Mouse (Mus musculus) C2C12 (cell line): ENCODE data around the gene Zfp69. TPM values are rescaled to one million over a fixed set of nuclear protein-coding genes. Genes with fewer than 3 reads are reported as not detected.

Experiments
- H3K27me3 ChIP-seq: one replicate; pipeline ENCODE4 v1.6.1; 2011; ENCODE audit not compliant: control insufficient read depth, insufficient read depth, insufficient read length
- H3K36me3 ChIP-seq: one replicate; pipeline ENCODE4 v1.6.1; 2011; ENCODE audit not compliant: control insufficient read depth, insufficient read depth
- H3K4me3 ChIP-seq: one replicate; pipeline ENCODE4 v1.5.1; 2011; ENCODE audit warnings: mild to moderate bottlenecking, control low read depth; ENCODE audit not compliant: poor library complexity, insufficient read depth, severe bottlenecking
- H3K79me2 ChIP-seq: one replicate; pipeline ENCODE4 v1.6.1; 2011; ENCODE audit not compliant: control insufficient read depth, insufficient read depth
- H3K79me3 ChIP-seq: one replicate; pipeline ENCODE4 v1.6.1; 2011; ENCODE audit warnings: low read depth, control low read depth
- H3ac ChIP-seq: one replicate; pipeline ENCODE3; 2011; ENCODE audit warnings: low read depth; ENCODE audit not compliant: control insufficient read depth, insufficient read length
- CEBPB ChIP-seq: IDR thresholded peaks from one replicate; pipeline ENCODE4 v1.6.1; 2011; ENCODE audit warnings: low read depth, mild to moderate bottlenecking, control low read depth, moderate library complexity
- CTCF ChIP-seq: IDR thresholded peaks from one replicate; pipeline ENCODE4 v1.5.1; 2011; ENCODE audit not compliant: control insufficient read depth, insufficient read depth, insufficient read length
- FOSL1 ChIP-seq: IDR thresholded peaks from one replicate; pipeline ENCODE4 v1.8.0; 2011; ENCODE audit warnings: mild to moderate bottlenecking, low read length; ENCODE audit not compliant: poor library complexity, insufficient read depth, severe bottlenecking
- MAX ChIP-seq: IDR thresholded peaks from one replicate; pipeline ENCODE4 v1.6.1; 2011; ENCODE audit warnings: mild to moderate bottlenecking, control low read depth
- MYOD1 ChIP-seq: IDR thresholded peaks from one replicate; pipeline ENCODE4 v1.6.1; 2011; ENCODE audit warnings: low read depth; ENCODE audit not compliant: control insufficient read depth, insufficient read length
- MYOG ChIP-seq: IDR thresholded peaks from one replicate; pipeline ENCODE4 v1.6.1; 2011; ENCODE audit not compliant: control insufficient read depth, insufficient read length; ENCODE audit errors: extremely low read depth
- USF1 ChIP-seq: IDR thresholded peaks from one replicate; pipeline ENCODE4 v1.6.1; 2011; ENCODE audit warnings: low read depth, mild to moderate bottlenecking, control low read depth, moderate library complexity
- polyA plus RNA-seq: library from polyadenylated mRNA; unstranded; fragments of >200 nt; fragmentation: generic; extraction: Trizol; gene quantifications from one replicate; pipeline ENCODE4 v1.2.1, GENCODE M21; 2012; ENCODE audit warnings: missing spikeins

Zfp69 gene
- polyA plus RNA-seq, 1 experiment: 1.1 TPM

DNA sequence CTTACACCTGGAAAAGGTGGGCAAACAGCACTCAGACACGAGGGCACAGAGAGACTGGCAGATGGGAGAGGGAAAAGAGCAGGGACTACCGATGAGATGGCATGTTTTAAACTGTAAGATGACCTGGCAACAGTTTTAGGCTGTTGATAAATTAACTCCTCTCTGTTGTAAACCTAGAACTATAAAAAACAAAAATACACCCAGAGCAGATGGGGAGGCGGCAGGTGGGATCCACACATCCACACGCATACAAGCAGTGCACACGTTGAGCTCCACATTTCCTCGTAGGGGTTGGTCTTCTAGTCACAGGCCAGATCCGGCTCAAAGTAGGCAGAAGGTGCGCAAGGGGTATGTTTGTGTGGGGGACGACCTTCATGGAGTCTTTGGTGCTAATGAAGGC, 17.0 kb upstream of the Zfp69 start:
- no peak for TF ChIP-seq MAX
- TF ChIP-seq USF1: no peak
- TF ChIP-seq CTCF: no peak
- Histone ChIP-seq H3K27me3 (no peaks in the 10 kb centered on the region), H3K36me3 (peaks cover 24% of the 10 kb centered on the region), H3ac (no peak overlapping the region), H3K79me2 (no peaks in the 10 kb centered on the region), H3K4me3 (no peak overlapping the region), H3K79me3 (no peaks in the 10 kb centered on the region)

DNA sequence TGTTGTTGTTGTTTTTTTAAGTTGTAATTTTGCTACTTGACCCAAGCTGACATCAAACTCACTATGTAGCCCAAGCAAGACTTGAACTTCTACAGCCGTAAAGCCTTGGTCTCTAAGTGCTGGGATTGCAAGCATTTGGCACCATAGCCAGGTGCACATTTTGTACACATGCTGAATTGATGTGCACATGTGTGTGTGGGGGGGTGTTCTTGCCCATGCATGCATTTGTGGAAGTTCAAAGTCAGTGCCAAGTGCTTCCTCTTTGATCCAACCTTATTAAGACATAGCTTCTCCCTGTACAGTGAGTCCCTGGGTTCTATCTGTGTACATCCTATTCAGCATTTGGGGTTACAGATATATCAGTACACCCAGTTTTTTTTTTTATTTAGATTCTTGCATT, 4.1 kb upstream of the Zfp69 start:
- TF ChIP-seq CEBPB (no peak), MYOD1 (no peak), MYOG (no peak), USF1 (no peak), MAX (no peak)
- no peaks in the 10 kb centered on the region for H3K27me3 ChIP-seq
- no peak overlapping the region for H3K4me3 ChIP-seq
- no peaks in the 10 kb centered on the region for H3K79me3 ChIP-seq
- no peak overlapping the region for H3ac ChIP-seq
- no peaks in the 10 kb centered on the region for H3K79me2 ChIP-seq
- H3K36me3 ChIP-seq: no peaks in the 10 kb centered on the region

DNA sequence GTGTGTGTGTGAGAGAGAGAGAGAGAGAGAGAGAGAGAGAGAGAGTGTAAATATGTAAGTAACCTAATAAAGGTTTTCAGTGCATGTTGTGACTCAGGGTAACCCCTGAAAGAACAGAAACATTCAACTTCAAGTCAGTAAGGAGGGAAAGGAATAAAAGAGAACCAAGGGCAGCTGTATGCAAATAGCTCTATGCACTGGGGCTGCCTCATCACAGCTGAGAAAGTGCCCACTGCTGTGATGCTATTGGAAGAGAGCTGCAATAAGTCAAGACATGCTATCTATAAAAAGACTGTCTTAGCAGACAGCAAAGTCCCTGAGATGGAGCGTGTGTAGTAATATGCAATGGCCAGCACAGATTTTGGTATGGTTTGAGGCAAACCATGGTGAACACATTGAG, 2.2 kb upstream of the Zfp69 start:
- TF ChIP-seq CEBPB (no peak), MYOG (no peak), MYOD1 (no peak), USF1 (no peak), CTCF (no peak), MAX (no peak), FOSL1 (no peak)
- Histone ChIP-seq H3ac (no peak overlapping the region), H3K79me2 (no peaks in the 10 kb centered on the region), H3K36me3 (no peaks in the 10 kb centered on the region), H3K27me3 (no peaks in the 10 kb centered on the region), H3K79me3 (no peaks in the 10 kb centered on the region), H3K4me3 (no peak overlapping the region)

DNA sequence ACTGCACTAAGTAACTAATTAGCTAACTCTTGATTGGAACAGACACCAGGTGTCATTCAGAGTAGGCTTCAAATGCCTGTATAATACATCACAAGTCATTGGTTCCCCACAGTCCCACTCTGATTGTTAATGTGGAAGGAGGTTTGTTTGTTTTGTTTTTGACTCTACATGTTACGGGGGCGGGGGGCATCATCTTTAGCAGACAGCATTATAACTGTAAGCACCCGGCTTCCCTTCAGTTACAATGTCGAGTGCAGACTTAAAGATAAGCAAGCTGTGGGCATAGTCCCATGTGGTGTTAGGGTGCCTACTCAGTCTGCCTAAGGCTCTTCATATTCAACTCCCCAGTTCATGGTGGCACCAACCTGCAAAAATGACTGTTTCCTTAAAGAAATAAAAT, 1.5 kb upstream of the Zfp69 start:
- Histone ChIP-seq H3K79me3 (no peaks in the 10 kb centered on the region), H3K79me2 (no peaks in the 10 kb centered on the region), H3K27me3 (no peaks in the 10 kb centered on the region), H3K36me3 (no peaks in the 10 kb centered on the region), H3ac (no peak overlapping the region), H3K4me3 (no peak overlapping the region)
- TF ChIP-seq MAX: no peak
- no peak for TF ChIP-seq CEBPB
- no peak for TF ChIP-seq MYOG
- no peak for TF ChIP-seq FOSL1
- TF ChIP-seq USF1: no peak
- TF ChIP-seq CTCF: no peak
- no peak for TF ChIP-seq MYOD1

DNA sequence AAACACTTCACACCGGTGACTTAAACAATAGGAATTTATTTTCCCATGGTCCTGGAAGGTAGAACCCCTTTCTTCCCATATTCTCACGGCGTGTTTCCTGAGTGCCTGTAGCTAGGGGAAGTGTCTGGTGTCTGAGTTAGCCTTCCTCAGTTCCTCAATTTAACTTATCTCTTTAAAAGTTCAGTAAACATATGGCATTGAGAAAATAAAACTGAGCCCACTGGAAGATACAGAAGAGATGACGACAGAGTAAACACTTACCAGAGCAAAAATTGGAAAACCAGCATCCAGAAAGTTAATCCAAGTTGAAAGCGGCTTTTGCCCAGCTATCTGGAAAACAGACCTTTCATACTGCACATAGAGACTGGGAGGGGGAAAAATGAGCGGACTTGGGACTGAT, 664 bp upstream of the Zfp69 start:
- no peaks in the 10 kb centered on the region for H3K36me3 ChIP-seq
- no peaks in the 10 kb centered on the region for H3K79me2 ChIP-seq
- no peaks in the 10 kb centered on the region for H3K27me3 ChIP-seq
- no peaks in the 10 kb centered on the region for H3K79me3 ChIP-seq
- no peak overlapping the region for H3ac ChIP-seq
- TF ChIP-seq MYOD1 (no peak), MAX (no peak), CTCF (no peak), MYOG (no peak), CEBPB (no peak), USF1 (no peak), FOSL1 (no peak)
- H3K4me3 ChIP-seq: peak overlapping the region; percentile 63

DNA sequence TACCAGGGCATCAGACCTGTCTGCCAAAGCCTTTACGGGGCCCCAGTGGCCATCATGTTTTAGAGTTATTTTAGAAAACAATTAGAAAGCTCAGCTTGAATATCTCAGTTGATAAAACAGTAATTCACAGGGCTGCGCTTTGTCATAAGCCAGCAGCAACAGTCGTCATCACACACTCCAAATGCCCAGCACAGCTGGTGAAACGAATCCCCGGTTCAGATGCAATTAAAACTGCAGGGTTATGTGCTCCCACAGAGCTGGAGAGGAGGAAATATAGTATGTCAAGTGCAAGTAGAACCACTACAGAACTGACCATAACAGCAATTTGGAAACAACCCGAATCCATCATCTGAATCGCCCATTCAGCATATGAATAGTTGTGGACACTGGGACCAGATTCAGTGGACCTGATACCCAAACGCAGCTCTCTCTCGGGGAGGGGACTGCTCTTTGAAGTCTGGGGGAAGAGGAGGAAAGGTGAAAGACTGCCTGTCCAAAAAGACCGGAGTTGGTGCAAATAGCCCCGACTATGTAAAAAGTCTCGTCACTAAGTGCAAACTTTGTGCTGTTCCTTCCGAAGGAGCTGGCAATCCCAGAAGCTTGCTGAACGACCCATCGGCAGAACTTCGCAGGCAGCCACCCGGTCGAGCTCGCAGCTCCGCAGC, 604 bp downstream of the Zfp69 start:
- Histone ChIP-seq H3ac (peak overlapping the region; percentile 99), H3K79me2 (no peaks in the 10 kb centered on the region), H3K36me3 (no peaks in the 10 kb centered on the region), H3K79me3 (no peaks in the 10 kb centered on the region), H3K27me3 (no peaks in the 10 kb centered on the region), H3K4me3 (peak overlapping the region; percentile 63)
- TF ChIP-seq MYOG: no peak
- no peak for TF ChIP-seq FOSL1
- peak; percentile 12 for TF ChIP-seq MAX
- no peak for TF ChIP-seq CTCF
- no peak for TF ChIP-seq MYOD1
